Mouse (Mus musculus) heart, embryonic 16.5 days (tissue): ENCODE data around the gene Aldh1b1. TPM values are rescaled to one million over a fixed set of nuclear protein-coding genes. Genes with fewer than 3 reads are reported as not detected.

Source experiments
- ATAC-seq: fragments of 200-750 bp; cut with Nextera tagmentation; replicated peaks from 2 replicates; pipeline ENCODE4 v1.8.0; 2017; ENCODE audit warnings: moderate number of reproducible peaks; ENCODE audit not compliant: insufficient read depth, low FRiP score; ENCODE audit errors: extremely low read depth
- H3K27ac ChIP-seq: fragments of 300-500 bp; sonication (generic); 2 replicates; pipeline ENCODE4 v1.5.1; 2014; ENCODE audit warnings: mild to moderate bottlenecking, low read length, control low read depth, moderate library complexity
- H3K27me3 ChIP-seq: fragments of 300-500 bp; sonication (generic); 2 replicates; pipeline ENCODE4 v1.6.1; 2014; ENCODE audit warnings: low read length, mixed read lengths; ENCODE audit not compliant: control insufficient read depth, insufficient read depth
- H3K36me3 ChIP-seq: fragments of 300-500 bp; sonication (generic); 2 replicates; pipeline ENCODE4 v1.6.1; 2014; ENCODE audit not compliant: control insufficient read depth, insufficient read depth
- H3K4me1 ChIP-seq: fragments of 300-500 bp; sonication (generic); 2 replicates; pipeline ENCODE4 v1.6.1; 2014; ENCODE audit warnings: low read length, mixed read lengths; ENCODE audit not compliant: control insufficient read depth, insufficient read depth
- H3K4me2 ChIP-seq: fragments of 300-500 bp; sonication (generic); 2 replicates; pipeline ENCODE4 v1.6.1; 2014; ENCODE audit warnings: low read depth, mild to moderate bottlenecking, control low read depth, low read length
- H3K4me3 ChIP-seq: fragments of 300-500 bp; sonication (generic); 2 replicates; pipeline ENCODE4 v1.5.1; 2014; ENCODE audit warnings: mild to moderate bottlenecking, control low read depth, low read length
- H3K9ac ChIP-seq: fragments of 300-500 bp; sonication (generic); 2 replicates; pipeline ENCODE4 v1.6.1; 2014; ENCODE audit warnings: low read length, control low read depth
- H3K9me3 ChIP-seq: fragments of 300-500 bp; sonication (generic); replicated peaks from 2 replicates; pipeline ENCODE4 v1.6.1; 2016; ENCODE audit warnings: low read length; ENCODE audit not compliant: control insufficient read depth
- WGBS: fragments of 180-500 bp; shearing (Covaris S2); extraction: QIAGEN DNeasy Blood & Tissue Kit; methylation state at CpG from one replicate; pipeline ENCODE4 v1.1.7; 2014; 5-methylcytosine and 5-hydroxymethylcytosine counted together
- polyA plus RNA-seq: library from polyadenylated mRNA; unstranded; fragments of >200 nt; fragmentation: Nextera tagmentation; extraction: Ambion mirVana; gene quantifications from 2 replicates; pipeline ENCODE4 v1.2.1, GENCODE M21; 2015

Aldh1b1 gene
- polyA plus RNA-seq, 1 experiment from 2014 or later, result 184 TPM

- no peak overlapping the region for H3K4me3 ChIP-seq
- H3K4me1 ChIP-seq, result peaks cover 52% of the 10 kb centered on the region
- no peaks in the 10 kb centered on the region for H3K9me3 ChIP-seq
- no peaks in the 10 kb centered on the region; the same call in 1 of the 2 replicates for H3K27me3 ChIP-seq
- no peak overlapping the region for H3K9ac ChIP-seq
- ATAC-seq, result no peak
- peak overlapping the region; percentile 75 for H3K27ac ChIP-seq
- no peak overlapping the region for H3K4me2 ChIP-seq
- no peaks in the 10 kb centered on the region for H3K36me3 ChIP-seq
- WGBS, result 49% methylated on average over 4 of the region's 4 CpGs
Observed at GRCm38 (mm10) chr4:45762600-45762999, 36.2 kb upstream of the Aldh1b1 start.

- 15% methylated on average over 18 of the region's 18 CpGs for WGBS
- ATAC-seq, result no peak; the same call in 1 of the 2 replicates
Observed at GRCm38 (mm10) chr4:45763288-45764140, 35.3 kb upstream of the Aldh1b1 start.

GRCm38 (mm10) chr4:45764141-45764494 lies 34.7 kb upstream of the Aldh1b1 start:
- peak overlapping the region; percentile 75 for H3K27ac ChIP-seq
- peak overlapping the region; percentile 66 for H3K9ac ChIP-seq
- H3K4me3 ChIP-seq, result peak overlapping the region; percentile 39
- 5% methylated on average over 10 of the region's 10 CpGs for WGBS
- H3K27me3 ChIP-seq, result no peaks in the 10 kb centered on the region; the same call in 1 of the 2 replicates
- ATAC-seq, result peak; percentile 46
- peak overlapping the region; percentile 64 for H3K4me2 ChIP-seq
- no peaks in the 10 kb centered on the region for H3K36me3 ChIP-seq
- no peaks in the 10 kb centered on the region for H3K9me3 ChIP-seq
- H3K4me1 ChIP-seq, result peaks cover 67% of the 10 kb centered on the region

More at GRCm38 (mm10) chr4:45763288-45764140, 35.3 kb upstream of the Aldh1b1 start:
- Histone ChIP-seq H3K27me3 (no peaks in the 10 kb centered on the region; the same call in 1 of the 2 replicates), H3K36me3 (no peaks in the 10 kb centered on the region), H3K9me3 (no peaks in the 10 kb centered on the region), H3K27ac (peak overlapping the region; percentile 75), H3K9ac (peak overlapping the region; percentile 66), H3K4me3 (peak overlapping the region; percentile 39), H3K4me1 (peaks cover 61% of the 10 kb centered on the region), H3K4me2 (peak overlapping the region; percentile 64)

- Histone ChIP-seq H3K36me3 (no peaks in the 10 kb centered on the region), H3K4me1 (peaks cover 71% of the 10 kb centered on the region), H3K9ac (peak overlapping the region; percentile 21; the same call in 1 of the 2 replicates), H3K27ac (peak overlapping the region; percentile 34), H3K4me2 (peak overlapping the region; percentile 26), H3K27me3 (no peaks in the 10 kb centered on the region; the same call in 1 of the 2 replicates), H3K9me3 (no peaks in the 10 kb centered on the region), H3K4me3 (0 out of 2 replicates have a peak overlapping the region, but pooled peaks have one; percentile 4)
- ATAC-seq, result no peak
- 7% methylated on average over 16 of the region's 16 CpGs for WGBS
Observed at GRCm38 (mm10) chr4:45765121-45765564, 33.7 kb upstream of the Aldh1b1 start.

GRCm38 (mm10) chr4:45765565-45766201 lies 33.1 kb upstream of the Aldh1b1 start:
- Histone ChIP-seq H3K9me3 (no peaks in the 10 kb centered on the region), H3K27ac (no peak overlapping the region; the same call in none of the 2 replicates), H3K9ac (peak overlapping the region; percentile 21; the same call in 1 of the 2 replicates), H3K27me3 (no peaks in the 10 kb centered on the region; the same call in 1 of the 2 replicates), H3K4me3 (no peak overlapping the region), H3K4me1 (peaks cover 71% of the 10 kb centered on the region), H3K4me2 (peak overlapping the region; percentile 26), H3K36me3 (no peaks in the 10 kb centered on the region)
- 20% methylated on average over 14 of the region's 18 CpGs for WGBS
- no peak for ATAC-seq

- WGBS, result 60% methylated on average over 7 of the region's 7 CpGs
- Histone ChIP-seq H3K9ac (no peak overlapping the region), H3K4me2 (no peak overlapping the region), H3K4me1 (peaks cover 72% of the 10 kb centered on the region), H3K9me3 (no peaks in the 10 kb centered on the region), H3K27ac (no peak overlapping the region), H3K36me3 (no peaks in the 10 kb centered on the region), H3K4me3 (no peak overlapping the region), H3K27me3 (no peaks in the 10 kb centered on the region; the same call in 1 of the 2 replicates)
- no peak for ATAC-seq
Observed at GRCm38 (mm10) chr4:45766774-45767173, 32.0 kb upstream of the Aldh1b1 start.

- Histone ChIP-seq H3K36me3 (no peaks in the 10 kb centered on the region), H3K27me3 (no peaks in the 10 kb centered on the region; the same call in 1 of the 2 replicates), H3K4me3 (no peak overlapping the region), H3K4me1 (peaks cover 67% of the 10 kb centered on the region), H3K9ac (0 out of 2 replicates have a peak overlapping the region, but pooled peaks have one; percentile 26), H3K9me3 (no peaks in the 10 kb centered on the region), H3K27ac (peak overlapping the region; percentile 30; the same call in 1 of the 2 replicates), H3K4me2 (no peak overlapping the region)
- 12% methylated on average over 11 of the region's 11 CpGs for WGBS
- ATAC-seq, result peak; percentile 70
Observed at GRCm38 (mm10) chr4:45767891-45768558, 30.8 kb upstream of the Aldh1b1 start.

GRCm38 (mm10) chr4:45769141-45769540 lies 29.7 kb upstream of the Aldh1b1 start:
- WGBS, result 53% methylated on average over 10 of the region's 10 CpGs
- Histone ChIP-seq H3K9ac (no peak overlapping the region), H3K27me3 (no peaks in the 10 kb centered on the region; the same call in 1 of the 2 replicates), H3K27ac (0 out of 2 replicates have a peak overlapping the region, but pooled peaks have one; percentile 25), H3K4me3 (no peak overlapping the region), H3K9me3 (no peaks in the 10 kb centered on the region), H3K36me3 (no peaks in the 10 kb centered on the region), H3K4me1 (peaks cover 56% of the 10 kb centered on the region), H3K4me2 (no peak overlapping the region)
- no peak for ATAC-seq
